In the genomic region with DNA sequence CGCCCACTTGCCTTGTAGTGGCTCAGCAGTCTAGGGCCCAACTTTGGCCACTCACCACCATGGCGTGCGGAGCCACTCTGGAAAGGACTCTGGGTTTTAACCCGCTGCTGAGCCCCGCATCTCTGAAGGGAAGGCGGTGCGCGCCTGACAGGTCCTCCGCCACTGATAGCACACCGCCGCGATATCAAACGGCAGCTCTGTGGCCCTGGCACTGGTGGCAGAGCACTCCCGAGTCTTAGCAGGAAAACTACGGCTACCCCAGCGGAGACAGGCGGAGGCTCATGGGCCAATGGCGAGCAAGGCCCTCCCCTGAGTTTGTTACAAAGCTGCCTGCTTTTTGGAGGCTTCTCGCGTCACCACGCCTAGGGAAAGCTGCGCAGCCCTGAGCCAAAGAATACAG, we compare ENCODE assay signal across 32 mouse cellular contexts. TPM values are rescaled to one million over a fixed set of nuclear protein-coding genes. Genes with fewer than 3 reads are reported as not detected.
DNase-seq lines count a peak whose midpoint lies in the region; ATAC-seq and TF ChIP-seq lines count a peak whose summit lies in the region.
"Had no signal": no experiment of that assay in that cellular context is flagged by ENCODE, and none has a peak within 500 bp of the region (broad histone marks: within the 10 kb centered on the region; RNA-seq: fewer than 3 reads in every experiment).

No protein-coding gene starts in this region.

- intact Hi-C loops in left cerebral cortex, postnatal 36 days (cut with DNase I), result no loop called here

- DNase-seq in heart, adult 11 months, result peak; percentile 90
- no peak for DNase-seq in testis, postnatal 10 days (ENCODE audit: low spot score)
- DNase-seq in left cerebral cortex, postnatal 36 days (ENCODE audit: low spot score in 2 of 2), result no peak
- DNase-seq in kidney, adult 9 months, result no peak
- DNase-seq: adrenal gland, postnatal 10 days; cerebellum, adult 9-10 months; cerebellum, postnatal 36 days; gastrocnemius, adult 2 months; kidney, adult 2 months; kidney, postnatal 10 days; layer of hippocampus, postnatal 36 days; liver, embryonic 13.5 days; lung, postnatal 10 days; midbrain, embryonic 14.5 days; thymus, postnatal 14 days had no signal

- H3K36me3 ChIP-seq in heart, embryonic 12.5 days, result no peaks in the 10 kb centered on the region
- no peaks in the 10 kb centered on the region for H3K36me3 ChIP-seq in testis, adult 2 months (ENCODE audit: control insufficient read depth, insufficient read depth, low read length)
- no peaks in the 10 kb centered on the region for H3K36me3 ChIP-seq in limb, embryonic 13.5 days
- no peaks in the 10 kb centered on the region for H3K36me3 ChIP-seq in kidney, embryonic 16.5 days (ENCODE audit: insufficient read depth, low read length)
- H3K36me3 ChIP-seq: embryonic facial prominence, embryonic 13.5 days; forebrain, embryonic 10.5 days; liver, embryonic 13.5 days had no signal

- H3K4me1 ChIP-seq in heart, embryonic 12.5 days (replicated peaks), result no peaks in the 10 kb centered on the region
- H3K4me1 ChIP-seq in testis, adult 2 months (ENCODE audit: control insufficient read depth, insufficient read depth, low read length), result no peaks in the 10 kb centered on the region
- H3K4me1 ChIP-seq in limb, embryonic 13.5 days, result no peaks in the 10 kb centered on the region
- no peaks in the 10 kb centered on the region for H3K4me1 ChIP-seq in kidney, embryonic 16.5 days (ENCODE audit: insufficient read depth, low read length)
- H3K4me1 ChIP-seq: embryonic facial prominence, embryonic 13.5 days; forebrain, embryonic 10.5 days; liver, embryonic 13.5 days had no signal

- TF ChIP-seq POLR2A in testis, adult 2 months (IDR thresholded peaks at IDR 0.05; ENCODE audit: control insufficient read depth, low read depth, low read length), result no peak

- H3K27me3 ChIP-seq in heart, embryonic 12.5 days (replicated peaks), result no peaks in the 10 kb centered on the region
- no peaks in the 10 kb centered on the region for H3K27me3 ChIP-seq in testis, adult 2 months (ENCODE audit: control insufficient read depth, insufficient read depth, low read length)
- H3K27me3 ChIP-seq in limb, embryonic 13.5 days, result no peaks in the 10 kb centered on the region
- no peaks in the 10 kb centered on the region for H3K27me3 ChIP-seq in kidney, embryonic 16.5 days (ENCODE audit: insufficient read depth, low read length)
- H3K27me3 ChIP-seq: embryonic facial prominence, embryonic 13.5 days; liver, embryonic 13.5 days had no signal

- peaks cover 19% of the 10 kb centered on the region for H3K9me3 ChIP-seq in heart, embryonic 12.5 days (replicated peaks)
- peaks cover 20% of the 10 kb centered on the region for H3K9me3 ChIP-seq in limb, embryonic 13.5 days
- peaks cover 14% of the 10 kb centered on the region for H3K9me3 ChIP-seq in kidney, embryonic 16.5 days (ENCODE audit: low read length)

- ATAC-seq in heart, embryonic 12.5 days (ENCODE audit: insufficient number of reproducible peaks, low FRiP score), result no peak
- ATAC-seq in limb, embryonic 13.5 days (ENCODE audit: low FRiP score, low read depth), result no peak
- ATAC-seq in kidney, embryonic 16.5 days (ENCODE audit: low FRiP score, low TSS enrichment), result no peak
- ATAC-seq: forebrain, embryonic 16.5 days; hindbrain, embryonic 16.5 days had no signal

- no peak overlapping the region for H3K4me2 ChIP-seq in heart, embryonic 12.5 days
- no peak overlapping the region for H3K4me2 ChIP-seq in limb, embryonic 13.5 days (replicated peaks)
- H3K4me2 ChIP-seq in kidney, embryonic 16.5 days (replicated peaks; ENCODE audit: low read depth, low read length), result no peak overlapping the region
- H3K4me2 ChIP-seq: embryonic facial prominence, embryonic 13.5 days; heart, embryonic 11.5 days; liver, embryonic 13.5 days had no signal

- H3K27ac ChIP-seq in heart, embryonic 12.5 days (ENCODE audit: poor library complexity, severe bottlenecking), result no peak overlapping the region
- H3K27ac ChIP-seq in testis, adult 2 months (ENCODE audit: control insufficient read depth, insufficient read depth, low read depth, low read length), result no peak overlapping the region
- H3K27ac ChIP-seq in limb, embryonic 13.5 days, result peak overlapping the region; percentile 61; the same call in 1 of the 2 replicates
- no peak overlapping the region for H3K27ac ChIP-seq in kidney, embryonic 16.5 days (ENCODE audit: low read length)
- H3K27ac ChIP-seq: embryonic facial prominence, embryonic 13.5 days; forebrain, embryonic 10.5 days; gastrocnemius, adult 2 months; liver, embryonic 13.5 days had no signal

- WGBS in heart, embryonic 12.5 days, result 52% methylated on average over 22 of the region's 22 CpGs
- 74% methylated on average over 22 of the region's 22 CpGs for WGBS in limb, embryonic 13.5 days
- WGBS in kidney, embryonic 16.5 days, result 75% methylated on average over 22 of the region's 22 CpGs

- TF ChIP-seq CTCF in testis, adult 2 months (IDR thresholded peaks at IDR 0.05; ENCODE audit: control insufficient read depth, insufficient read depth, insufficient replicate concordance, low read depth, low read length), result no peak

- H3K9ac ChIP-seq in heart, embryonic 12.5 days, result no peak overlapping the region
- H3K9ac ChIP-seq in limb, embryonic 13.5 days, result no peak overlapping the region
- H3K9ac ChIP-seq in kidney, embryonic 16.5 days (replicated peaks; ENCODE audit: low read length), result no peak overlapping the region
- H3K9ac ChIP-seq: embryonic facial prominence, embryonic 13.5 days; liver, embryonic 13.5 days had no signal

- no peak overlapping the region for H3K4me3 ChIP-seq in heart, embryonic 12.5 days
- H3K4me3 ChIP-seq in testis, adult 2 months (ENCODE audit: control insufficient read depth, low read depth, low read length), result peak overlapping the region; percentile 32
- H3K4me3 ChIP-seq in limb, embryonic 13.5 days, result no peak overlapping the region
- no peak overlapping the region for H3K4me3 ChIP-seq in kidney, embryonic 16.5 days (ENCODE audit: low read length)
- H3K4me3 ChIP-seq: embryonic facial prominence, embryonic 13.5 days; forebrain, embryonic 10.5 days; gastrocnemius, adult 2 months; liver, embryonic 13.5 days had no signal

RNA-seq across cellular contexts. Expression of a gene that starts 10.6 kb away (rescaled TPM):
- 0.49 TPM in 1 of 2 replicates, not detected in the other for polyA plus RNA-seq in heart, embryonic 12.5 days (2016; fragmentation: Nextera tagmentation; extraction: Ambion mirVana)
- polyA plus RNA-seq in testis, adult 2 months (2012; rRNA removed), result 9.4 and 10.5 TPM in 2 replicates
- polyA plus RNA-seq in limb, embryonic 13.5 days (2015; fragmentation: Nextera tagmentation; extraction: Ambion mirVana), result 1.8 and 1.9 TPM in 2 replicates
- 1 to 10 TPM; 1.2 to 2.5 TPM for total RNA-seq in left cerebral cortex, postnatal 36 days (2021)
- polyA plus RNA-seq in kidney, embryonic 16.5 days (2015; fragmentation: Nextera tagmentation; extraction: Ambion mirVana), result 28.6 and 29.0 TPM in 2 replicates
- total RNA-seq: hematopoietic stem cell, adult 5-6 weeks; monocyte, adult 5-6 weeks had no signal

RNA-seq across cellular contexts. Expression of a gene that starts 17.3 kb away (rescaled TPM):
- polyA plus RNA-seq in heart, embryonic 12.5 days (2016; fragmentation: Nextera tagmentation; extraction: Ambion mirVana), result not detected in 2 replicates
- polyA plus RNA-seq in testis, adult 2 months (2012; rRNA removed), result 0.05 and 0.06 TPM in 2 replicates
- polyA plus RNA-seq in limb, embryonic 13.5 days (2015; fragmentation: Nextera tagmentation; extraction: Ambion mirVana), result not detected in 2 replicates
- under 1 TPM; 0.15 to 0.23 TPM for total RNA-seq in left cerebral cortex, postnatal 36 days (2021)
- not detected in 2 replicates for polyA plus RNA-seq in kidney, embryonic 16.5 days (2015; fragmentation: Nextera tagmentation; extraction: Ambion mirVana)
- total RNA-seq: CH12.LX; hematopoietic stem cell, adult 5-6 weeks; monocyte, adult 5-6 weeks had no signal
- polyA plus RNA-seq: C2C12; embryonic facial prominence, embryonic 13.5 days; forebrain, embryonic 10.5 days; forebrain, embryonic 16.5 days; heart, embryonic 11.5 days; heart, postnatal 0 days; intestine, embryonic 14.5 days; kidney, adult 2 months; limb, embryonic 11.5 days; liver, embryonic 13.5 days; midbrain, embryonic 14.5 days; neural tube, embryonic 14.5 days had no signal

RNA-seq across cellular contexts. Expression of a gene that starts 40.6 kb away (rescaled TPM):
- 0.19 and 0.24 TPM in 2 replicates for polyA plus RNA-seq in heart, embryonic 12.5 days (2016; fragmentation: Nextera tagmentation; extraction: Ambion mirVana)
- 4.3 and 5.5 TPM in 2 replicates for polyA plus RNA-seq in testis, adult 2 months (2012; rRNA removed)
- 0.80 and 1.3 TPM in 2 replicates for polyA plus RNA-seq in limb, embryonic 13.5 days (2015; fragmentation: Nextera tagmentation; extraction: Ambion mirVana)
- total RNA-seq in left cerebral cortex, postnatal 36 days (2021), result 1 to 10 TPM; 1.3 to 1.4 TPM
- 11.7 and 13.9 TPM in 2 replicates for polyA plus RNA-seq in kidney, embryonic 16.5 days (2015; fragmentation: Nextera tagmentation; extraction: Ambion mirVana)

RNA-seq across cellular contexts. Expression of a gene that starts 59.9 kb away (rescaled TPM):
- polyA plus RNA-seq in heart, embryonic 12.5 days (2016; fragmentation: Nextera tagmentation; extraction: Ambion mirVana), result 0.31 and 0.41 TPM in 2 replicates
- 0.64 and 0.89 TPM in 2 replicates for polyA plus RNA-seq in testis, adult 2 months (2012; rRNA removed)
- polyA plus RNA-seq in limb, embryonic 13.5 days (2015; fragmentation: Nextera tagmentation; extraction: Ambion mirVana), result 0.60 and 0.72 TPM in 2 replicates
- total RNA-seq in left cerebral cortex, postnatal 36 days (2021), result under 1 TPM; 0.25 to 0.34 TPM
- 1.8 and 2.2 TPM in 2 replicates for polyA plus RNA-seq in kidney, embryonic 16.5 days (2015; fragmentation: Nextera tagmentation; extraction: Ambion mirVana)
